Mouse (Mus musculus): Measurements from ENCODE around the gene Cct5.
A peak's percentile ranks its signal among the peaks of the same experiment; 100 is the strongest.
"Not testable (repeated sequence)": the region's sequence is repeated elsewhere in the genome, so short reads cannot be mapped to it uniquely, and the experiment has no call there.

The Cct5 gene

GRCm38 (mm10) chr15:31601279-31601645 lies 342 bp downstream of the Cct5 start:
- DNase-seq (ENCODE audit: low spot score in 2 of 2), result no peak

DNA sequence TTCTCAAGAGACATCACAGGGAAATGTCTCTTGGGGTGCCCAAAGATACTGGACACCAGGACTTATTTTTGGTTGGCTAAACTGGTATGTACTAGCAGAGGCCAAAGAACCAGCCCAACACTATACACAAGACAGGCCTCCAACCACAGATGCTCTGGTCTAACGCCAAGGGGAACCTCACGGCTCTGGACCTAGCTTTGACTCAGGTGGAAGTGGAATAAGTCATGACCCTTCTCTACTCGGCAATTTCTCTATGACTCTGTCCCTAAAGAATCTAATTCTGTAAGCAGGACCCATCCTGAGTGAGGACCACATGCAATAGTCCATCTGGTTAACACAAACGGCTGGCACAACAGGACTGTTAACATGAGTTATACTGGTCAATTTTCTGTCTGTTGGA lies 1.8 kb downstream of the Cct5 start:
- no peak for DNase-seq (ENCODE audit: low spot score in 2 of 2)

- DNase-seq (ENCODE audit: low spot score in 2 of 2), result no peak
Observed at GRCm38 (mm10) chr15:31595651-31596050, 6.0 kb downstream of the Cct5 start.

- DNase-seq (ENCODE audit: low spot score in 2 of 2), result no peak
Observed at GRCm38 (mm10) chr15:31594260-31594659, 7.3 kb downstream of the Cct5 start.

DNA sequence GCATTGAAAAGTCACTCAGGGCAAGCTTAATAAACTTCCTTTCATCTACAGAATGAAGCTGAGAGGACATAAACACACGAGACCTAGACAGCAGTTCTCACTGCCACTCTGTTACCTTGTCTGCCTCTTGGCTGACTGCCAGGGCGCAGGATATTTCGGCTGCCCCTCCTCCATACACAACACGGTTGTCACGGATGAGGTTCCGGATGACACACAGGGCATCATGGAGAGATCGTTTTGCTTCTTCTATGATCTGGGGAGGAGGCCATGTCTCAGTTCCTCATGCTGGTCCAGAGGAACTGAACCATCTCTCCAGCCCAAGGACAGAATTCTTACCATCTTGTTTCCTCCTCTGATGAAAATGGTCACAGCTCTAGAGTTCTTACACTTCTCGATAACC lies 9.1 kb downstream of the Cct5 start:
- no peak for DNase-seq (ENCODE audit: low spot score in 2 of 2)

- no peak for DNase-seq (ENCODE audit: low spot score in 2 of 2)
Observed at GRCm38 (mm10) chr15:31590176-31590575, 11.4 kb downstream of the Cct5 start.

DNA sequence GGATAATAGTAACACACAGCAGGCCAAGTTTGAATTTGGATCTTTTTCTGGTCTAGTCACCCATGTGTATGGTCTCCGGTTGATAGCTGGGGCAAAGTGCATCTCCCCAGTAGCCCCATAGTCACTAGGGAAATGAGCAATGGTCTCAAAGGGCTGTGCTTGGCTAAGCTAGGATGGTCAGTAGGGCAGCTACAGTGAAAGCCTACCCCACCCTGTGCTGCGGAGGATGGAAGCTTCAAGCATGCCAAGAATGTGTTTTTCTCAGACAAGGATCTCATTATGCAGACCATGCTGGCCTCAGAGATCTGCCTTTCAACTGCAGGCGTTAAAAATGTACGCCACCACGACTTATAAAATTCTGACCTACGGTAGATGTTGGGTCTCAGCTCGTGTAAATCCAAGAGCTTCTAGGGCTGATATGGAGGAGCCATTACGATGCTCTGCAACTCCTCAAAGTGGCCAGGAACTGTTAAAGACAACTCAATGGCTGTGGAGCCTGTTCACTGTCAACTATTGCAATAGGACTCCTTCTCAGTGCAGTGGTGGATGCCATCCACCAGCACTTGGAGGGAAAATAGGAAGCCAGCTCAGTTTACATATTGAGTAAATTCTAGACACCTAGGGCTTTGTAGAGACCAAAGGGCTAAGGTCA lies 12.5 kb downstream of the Cct5 start:
- DNase-seq (ENCODE audit: low spot score in 2 of 2), result no peak

DNA sequence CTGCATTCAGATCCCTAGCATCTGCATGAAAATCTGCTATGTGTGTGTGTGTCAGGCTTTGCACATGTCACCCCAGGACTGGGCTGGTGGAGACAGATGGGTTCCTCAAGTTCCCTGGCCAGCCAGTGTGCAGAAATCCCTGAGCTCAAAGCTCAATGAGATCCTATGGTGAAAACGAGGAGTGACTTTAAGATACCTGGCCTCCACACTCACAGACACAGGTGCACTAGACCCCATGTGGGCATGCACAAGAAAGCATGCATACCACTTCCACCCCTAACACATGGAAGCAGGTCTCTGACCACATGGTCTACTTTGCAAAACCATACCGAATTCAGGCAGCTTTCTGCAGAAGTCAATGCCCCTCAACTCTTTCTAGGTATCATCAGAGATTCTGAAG lies 13.8 kb downstream of the Cct5 start:
- DNase-seq (ENCODE audit: low spot score in 2 of 2), result no peak

GRCm38 (mm10) chr15:31586519-31586918 lies 15.1 kb downstream of the Cct5 start:
- peak; percentile 61 to 83 for DNase-seq (ENCODE audit: low spot score in 2 of 2)

- DNase-seq (ENCODE audit: low spot score in 2 of 2), result no peak
Observed at GRCm38 (mm10) chr15:31586088-31586487, 15.5 kb downstream of the Cct5 start.

DNA sequence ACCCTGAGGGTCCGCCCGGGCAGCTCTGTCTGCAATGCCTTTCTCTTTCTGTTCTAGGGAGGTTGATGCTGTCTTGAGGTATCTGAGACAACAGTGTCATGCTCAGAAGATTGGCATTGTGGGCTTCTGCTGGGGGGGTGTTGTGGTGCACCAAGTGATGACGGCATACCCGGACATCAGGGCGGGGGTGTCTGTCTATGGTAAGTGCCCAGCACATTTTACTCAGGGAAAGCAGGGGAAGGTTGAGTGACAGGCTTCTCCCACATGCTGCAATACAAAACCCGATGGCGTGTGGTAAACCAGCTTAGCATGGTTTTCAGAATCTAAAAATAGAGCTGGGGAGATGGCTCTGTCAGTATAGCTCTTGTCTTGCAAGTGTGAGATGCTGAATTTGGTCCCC lies 16.4 kb downstream of the Cct5 start:
- DNase-seq (ENCODE audit: low spot score in 2 of 2), result no peak

- DNase-seq (ENCODE audit: low spot score in 2 of 2), result no peak
Observed at GRCm38 (mm10) chr15:31583304-31584085, 18.1 kb downstream of the Cct5 start.

DNA sequence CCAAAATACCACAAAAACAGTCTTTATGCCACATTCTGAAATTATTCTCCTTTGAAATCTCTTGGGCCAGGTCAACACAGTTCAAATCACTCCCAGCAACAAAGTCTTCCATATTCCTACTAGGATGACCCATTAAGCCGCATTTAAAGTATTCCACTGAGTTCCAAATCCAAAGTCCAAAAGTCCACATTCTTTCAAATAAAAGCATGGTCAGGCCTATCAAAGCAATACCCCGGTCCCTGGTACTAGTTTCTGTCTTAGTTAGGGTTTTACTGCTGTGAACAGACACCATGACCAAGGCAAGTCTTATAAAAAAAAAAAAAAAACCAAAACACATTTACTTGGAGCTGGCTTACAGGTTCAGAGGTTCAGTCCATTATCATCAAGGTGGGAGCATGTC lies 20.5 kb downstream of the Cct5 start:
- DNase-seq (ENCODE audit: low spot score in 2 of 2), result not testable (repeated sequence)

DNA sequence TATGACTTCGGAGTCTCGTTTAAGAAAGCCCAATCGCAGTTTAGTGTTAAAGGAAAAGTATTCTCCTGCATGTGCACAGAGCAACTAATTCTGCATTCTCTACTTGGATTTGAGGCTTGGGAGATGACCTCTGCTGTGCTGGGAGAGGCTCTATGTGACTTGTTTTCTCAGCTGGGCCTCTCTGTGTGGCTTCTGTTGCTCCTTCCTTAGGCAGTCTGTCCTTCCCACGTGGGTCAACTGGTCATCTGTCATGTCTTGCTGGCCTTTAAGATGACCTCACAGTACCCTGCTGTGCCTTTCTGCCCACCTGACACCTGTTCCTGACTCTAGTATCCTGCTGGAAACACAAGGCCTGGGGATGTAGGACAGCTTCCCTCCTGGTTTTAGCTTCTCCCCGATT lies 25.5 kb downstream of the Cct5 start:
- DNase-seq (ENCODE audit: low spot score in 2 of 2), result no peak

- DNase-seq (ENCODE audit: low spot score in 2 of 2), result no peak
Observed at GRCm38 (mm10) chr15:31573692-31574091, 27.9 kb downstream of the Cct5 start.

DNA sequence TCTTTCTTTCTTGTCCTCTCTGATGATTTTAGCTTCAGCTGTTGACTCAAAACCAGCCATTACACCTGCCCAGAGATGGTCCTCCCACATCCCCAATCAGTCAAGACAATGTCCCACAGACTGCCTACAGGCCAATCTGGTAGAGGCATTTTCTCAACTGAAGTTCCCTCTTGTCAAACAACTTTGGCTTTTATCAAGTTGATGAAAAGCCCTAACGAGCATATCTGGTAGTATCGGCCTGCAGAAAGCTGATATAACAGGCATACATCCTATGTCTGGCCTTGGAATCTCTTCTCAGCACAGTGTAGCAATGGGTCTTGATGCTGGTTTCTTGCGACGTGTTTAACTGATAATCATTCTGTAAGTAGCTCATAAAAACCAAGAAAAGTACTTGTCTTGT lies 28.3 kb downstream of the Cct5 start:
- no peak for DNase-seq (ENCODE audit: low spot score in 2 of 2)

DNA sequence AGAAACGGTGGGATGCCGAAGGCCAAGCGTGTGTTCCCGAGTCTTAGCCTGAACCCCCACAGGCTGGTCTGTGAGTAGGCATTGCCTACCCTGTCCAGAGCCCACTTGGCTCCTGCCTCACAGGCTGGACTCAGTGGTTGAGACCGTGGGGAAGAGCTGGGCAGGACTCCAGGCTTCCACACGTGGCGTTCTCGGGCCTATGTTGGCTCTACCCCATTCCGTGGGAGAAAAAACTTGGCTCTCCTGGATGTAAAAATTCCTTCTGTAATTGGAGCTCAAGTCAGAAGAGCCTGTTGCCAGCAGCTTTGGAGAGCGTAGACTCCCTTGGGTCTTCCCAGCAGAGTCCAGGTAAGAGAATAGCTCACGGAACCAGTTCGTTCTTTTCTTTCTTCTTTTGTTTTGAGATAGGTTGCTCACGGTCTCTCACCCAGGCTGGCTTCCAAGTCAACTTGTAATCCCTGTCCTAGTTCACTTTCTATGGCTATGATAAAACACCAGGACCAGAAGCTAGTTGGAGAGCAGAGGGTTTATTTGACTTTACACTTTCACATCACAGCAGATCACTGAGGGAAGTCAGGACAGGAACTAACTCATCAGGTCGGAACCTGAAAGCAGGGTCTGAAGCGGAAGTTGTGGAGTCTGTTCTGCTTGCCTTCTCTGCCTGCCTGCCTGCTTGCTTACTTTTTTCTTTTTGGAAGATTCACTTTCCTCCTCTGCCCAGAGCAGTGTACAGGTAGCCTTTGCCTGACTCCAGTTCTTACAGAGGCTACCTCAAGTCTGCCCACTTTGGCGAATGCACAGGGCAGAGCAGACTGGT lies 29.5 kb downstream of the Cct5 start:
- no peak for DNase-seq (ENCODE audit: low spot score in 2 of 2)

GRCm38 (mm10) chr15:31570959-31571358 lies 30.6 kb downstream of the Cct5 start:
- no peak for DNase-seq (ENCODE audit: low spot score in 2 of 2)

DNA sequence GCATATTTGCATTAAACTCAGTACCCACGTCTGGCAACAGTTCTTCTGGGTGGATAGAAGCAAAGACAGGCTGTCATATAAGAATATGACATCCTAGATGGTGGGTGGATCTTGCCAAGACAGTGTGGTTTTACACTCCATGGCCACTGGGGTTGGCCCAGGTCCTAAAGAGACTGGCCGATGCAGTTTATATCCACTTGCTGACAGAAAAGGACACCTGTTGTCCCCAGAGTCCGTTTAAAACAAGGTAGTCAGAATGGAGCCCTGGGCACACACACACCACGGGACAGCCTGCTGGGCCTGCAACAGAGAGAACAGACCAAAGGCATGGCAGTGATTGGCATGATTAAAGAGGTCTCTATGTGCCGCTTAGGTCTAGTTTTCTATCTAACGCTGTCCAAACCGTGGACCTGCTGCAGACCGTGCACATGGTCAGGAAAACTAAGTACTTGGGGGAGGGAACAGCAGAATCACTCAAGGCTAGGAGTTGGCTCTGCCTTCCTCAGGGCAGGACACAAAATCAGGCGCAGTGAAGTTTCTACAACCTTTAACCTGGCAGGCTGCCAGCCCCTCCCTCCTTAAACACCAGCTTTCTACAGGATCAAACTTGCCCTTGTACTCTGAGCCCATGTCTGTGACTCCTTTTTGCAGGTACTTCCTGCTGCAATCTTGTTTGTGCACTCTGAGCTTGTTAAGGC lies 32.1 kb downstream of the Cct5 start:
- DNase-seq (ENCODE audit: low spot score in 2 of 2), result no peak

- DNase-seq (ENCODE audit: low spot score in 2 of 2), result no peak
Observed at GRCm38 (mm10) chr15:31568581-31568996, 33.0 kb downstream of the Cct5 start.

GRCm38 (mm10) chr15:31567431-31567830 lies 34.2 kb downstream of the Cct5 start:
- DNase-seq (ENCODE audit: low spot score in 2 of 2), result no peak

GRCm38 (mm10) chr15:31565786-31566185 lies 35.8 kb downstream of the Cct5 start:
- no peak for DNase-seq (ENCODE audit: low spot score in 2 of 2)
